Mouse (Mus musculus): Measurements from ENCODE around the gene Grik5. TPM values are rescaled to one million over a fixed set of nuclear protein-coding genes. Genes with fewer than 3 reads are reported as not detected.
A peak's percentile ranks its signal among the peaks of the same experiment; 100 is the strongest.

Grik5 gene
- polyA plus RNA-seq, 1 experiment from 2014 or later, result 8.7 TPM

GRCm38 (mm10) chr7:24987941-24988340 is 84.2 kb downstream of the Grik5 start:
- Histone ChIP-seq H3K27ac (no peak overlapping the region), H3K4me3 (no peak overlapping the region), H3K36me3 (no peaks in the 10 kb centered on the region), H3K9me3 (replicated peaks) (no peaks in the 10 kb centered on the region), H3K4me1 (no peaks in the 10 kb centered on the region), H3K27me3 (ENCODE audit: low read depth, poor library complexity, severe bottlenecking) (no peaks in the 10 kb centered on the region)
- 85% methylated on average over 14 of the region's 14 CpGs for WGBS
- no peak for DNase-seq (ENCODE audit: low spot score)

DNA sequence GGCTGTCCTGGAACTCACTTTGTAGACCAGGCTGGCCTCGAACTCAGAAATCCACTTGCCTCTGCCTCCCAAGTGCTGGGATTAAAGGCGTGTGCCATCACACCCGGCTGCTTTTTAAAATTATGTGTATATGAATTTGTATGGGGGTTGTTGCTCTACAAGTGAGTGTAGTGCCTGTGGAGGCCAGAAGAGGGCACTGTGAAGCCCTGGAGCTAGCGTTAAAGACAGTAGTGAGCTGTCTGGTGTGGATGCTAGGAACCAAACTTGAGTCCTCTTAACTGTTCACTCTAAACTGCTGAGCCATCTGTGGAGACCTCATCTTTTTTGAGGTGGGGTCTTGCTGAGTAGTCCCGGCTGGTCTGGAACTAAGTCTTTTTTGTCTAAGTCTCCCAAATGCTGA is 86.3 kb downstream of the Grik5 start:
- Histone ChIP-seq H3K9me3 (replicated peaks) (no peaks in the 10 kb centered on the region), H3K36me3 (no peaks in the 10 kb centered on the region), H3K27me3 (ENCODE audit: low read depth, poor library complexity, severe bottlenecking) (no peaks in the 10 kb centered on the region), H3K27ac (no peak overlapping the region), H3K4me1 (no peaks in the 10 kb centered on the region), H3K4me3 (no peak overlapping the region)
- no peak for DNase-seq (ENCODE audit: low spot score)
- WGBS, result 73% methylated on average over 5 of the region's 5 CpGs

GRCm38 (mm10) chr7:24984307-24984706 is 87.8 kb downstream of the Grik5 start:
- WGBS, result 88% methylated on average over 2 of the region's 2 CpGs
- no peaks in the 10 kb centered on the region for H3K27me3 ChIP-seq (ENCODE audit: low read depth, poor library complexity, severe bottlenecking)
- no peak overlapping the region for H3K4me3 ChIP-seq
- no peaks in the 10 kb centered on the region for H3K4me1 ChIP-seq
- H3K36me3 ChIP-seq, result no peaks in the 10 kb centered on the region
- no peak for DNase-seq (ENCODE audit: low spot score)
- no peaks in the 10 kb centered on the region for H3K9me3 ChIP-seq (replicated peaks)
- no peak overlapping the region for H3K27ac ChIP-seq

DNA sequence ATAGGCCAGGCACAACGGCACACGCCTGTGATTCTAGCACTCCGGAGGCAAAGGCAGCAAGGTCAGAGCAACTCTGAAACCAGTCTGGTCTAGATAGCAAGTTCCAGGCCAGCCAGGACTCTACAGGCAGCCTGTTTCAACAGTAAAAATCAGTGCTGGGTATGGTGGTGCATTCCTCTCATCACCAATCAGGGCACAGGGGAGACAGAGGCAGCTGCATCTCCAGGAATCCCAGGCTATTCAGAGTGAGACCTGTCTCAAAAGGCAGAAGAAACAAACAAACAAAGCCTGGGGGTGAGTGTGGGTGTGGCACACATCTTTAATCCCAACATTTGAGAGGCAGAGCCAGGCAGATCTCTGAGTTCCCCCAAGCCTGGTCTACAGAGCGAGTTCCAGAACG is 88.8 kb downstream of the Grik5 start:
- H3K27me3 ChIP-seq (ENCODE audit: low read depth, poor library complexity, severe bottlenecking), result 0 out of 2 replicates have a peak, but pooled peaks cover 3% of the 10 kb centered on the region
- no peak for DNase-seq (ENCODE audit: low spot score)
- H3K9me3 ChIP-seq (replicated peaks), result no peaks in the 10 kb centered on the region
- no peaks in the 10 kb centered on the region for H3K4me1 ChIP-seq
- 91% methylated on average over 5 of the region's 5 CpGs for WGBS
- no peak overlapping the region for H3K4me3 ChIP-seq
- H3K27ac ChIP-seq, result no peak overlapping the region
- no peaks in the 10 kb centered on the region for H3K36me3 ChIP-seq

- no peaks in the 10 kb centered on the region for H3K36me3 ChIP-seq
- no peak overlapping the region for H3K27ac ChIP-seq
- 0 out of 2 replicates have a peak, but pooled peaks cover 4% of the 10 kb centered on the region for H3K27me3 ChIP-seq (ENCODE audit: low read depth, poor library complexity, severe bottlenecking)
- no peaks in the 10 kb centered on the region for H3K4me1 ChIP-seq
- no peak for DNase-seq (ENCODE audit: low spot score)
- H3K4me3 ChIP-seq, result no peak overlapping the region
- 89% methylated on average over 7 of the region's 7 CpGs for WGBS
- no peaks in the 10 kb centered on the region for H3K9me3 ChIP-seq (replicated peaks)
Measured at GRCm38 (mm10) chr7:24980439-24980838, 91.7 kb downstream of the Grik5 start.

GRCm38 (mm10) chr7:24978781-24979180 is 93.4 kb downstream of the Grik5 start:
- 85% methylated on average over 7 of the region's 7 CpGs for WGBS
- Histone ChIP-seq H3K9me3 (replicated peaks) (no peaks in the 10 kb centered on the region), H3K36me3 (no peaks in the 10 kb centered on the region), H3K4me1 (no peaks in the 10 kb centered on the region), H3K27ac (no peak overlapping the region), H3K27me3 (ENCODE audit: low read depth, poor library complexity, severe bottlenecking) (0 out of 2 replicates have a peak, but pooled peaks cover 4% of the 10 kb centered on the region), H3K4me3 (no peak overlapping the region)
- no peak for DNase-seq (ENCODE audit: low spot score)

- Histone ChIP-seq H3K4me1 (peaks cover 13% of the 10 kb centered on the region), H3K27ac (no peak overlapping the region), H3K4me3 (no peak overlapping the region), H3K36me3 (no peaks in the 10 kb centered on the region), H3K9me3 (replicated peaks) (no peaks in the 10 kb centered on the region), H3K27me3 (ENCODE audit: low read depth, poor library complexity, severe bottlenecking) (0 out of 2 replicates have a peak, but pooled peaks cover 4% of the 10 kb centered on the region)
- 38% methylated on average over 9 of the region's 9 CpGs for WGBS
- DNase-seq (ENCODE audit: low spot score), result peak; percentile 56
Measured at GRCm38 (mm10) chr7:24974893-24975595, 97.1 kb downstream of the Grik5 start.

GRCm38 (mm10) chr7:24973902-24974301 is 98.2 kb downstream of the Grik5 start:
- no peak for DNase-seq (ENCODE audit: low spot score)
- WGBS, result 75% methylated on average over 5 of the region's 5 CpGs
- no peak overlapping the region for H3K27ac ChIP-seq
- H3K27me3 ChIP-seq (ENCODE audit: low read depth, poor library complexity, severe bottlenecking), result 0 out of 2 replicates have a peak, but pooled peaks cover 4% of the 10 kb centered on the region
- H3K9me3 ChIP-seq (replicated peaks), result no peaks in the 10 kb centered on the region
- H3K4me1 ChIP-seq, result peaks cover 13% of the 10 kb centered on the region
- H3K36me3 ChIP-seq, result peaks cover 4% of the 10 kb centered on the region; the same call in 1 of the 2 replicates
- H3K4me3 ChIP-seq, result no peak overlapping the region

DNA sequence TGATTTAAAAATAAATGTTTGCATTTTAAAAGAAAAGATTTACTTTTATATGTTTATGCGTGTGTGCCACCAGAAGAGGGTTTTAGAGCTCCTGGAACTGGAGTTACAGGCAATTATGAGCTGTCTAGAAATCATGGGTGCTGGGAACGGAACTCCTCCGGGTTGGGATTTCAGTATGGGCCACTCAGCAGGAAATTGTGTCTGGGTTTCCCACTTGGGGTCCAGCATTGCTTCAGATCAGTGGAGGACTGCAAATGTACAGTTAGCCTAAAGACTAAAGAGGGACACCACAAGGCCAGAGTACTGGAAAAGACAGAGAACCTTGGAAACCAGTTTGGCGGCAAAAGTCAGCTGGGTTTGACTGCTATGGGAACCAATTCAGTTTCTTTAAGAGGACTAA is 98.9 kb downstream of the Grik5 start:
- WGBS, result 81% methylated on average over 4 of the region's 4 CpGs
- H3K27ac ChIP-seq, result no peak overlapping the region
- DNase-seq (ENCODE audit: low spot score), result no peak
- peaks cover 4% of the 10 kb centered on the region; the same call in 1 of the 2 replicates for H3K36me3 ChIP-seq
- no peaks in the 10 kb centered on the region for H3K9me3 ChIP-seq (replicated peaks)
- no peaks in the 10 kb centered on the region for H3K27me3 ChIP-seq (ENCODE audit: low read depth, poor library complexity, severe bottlenecking)
- H3K4me1 ChIP-seq, result peaks cover 13% of the 10 kb centered on the region
- H3K4me3 ChIP-seq, result no peak overlapping the region

DNA sequence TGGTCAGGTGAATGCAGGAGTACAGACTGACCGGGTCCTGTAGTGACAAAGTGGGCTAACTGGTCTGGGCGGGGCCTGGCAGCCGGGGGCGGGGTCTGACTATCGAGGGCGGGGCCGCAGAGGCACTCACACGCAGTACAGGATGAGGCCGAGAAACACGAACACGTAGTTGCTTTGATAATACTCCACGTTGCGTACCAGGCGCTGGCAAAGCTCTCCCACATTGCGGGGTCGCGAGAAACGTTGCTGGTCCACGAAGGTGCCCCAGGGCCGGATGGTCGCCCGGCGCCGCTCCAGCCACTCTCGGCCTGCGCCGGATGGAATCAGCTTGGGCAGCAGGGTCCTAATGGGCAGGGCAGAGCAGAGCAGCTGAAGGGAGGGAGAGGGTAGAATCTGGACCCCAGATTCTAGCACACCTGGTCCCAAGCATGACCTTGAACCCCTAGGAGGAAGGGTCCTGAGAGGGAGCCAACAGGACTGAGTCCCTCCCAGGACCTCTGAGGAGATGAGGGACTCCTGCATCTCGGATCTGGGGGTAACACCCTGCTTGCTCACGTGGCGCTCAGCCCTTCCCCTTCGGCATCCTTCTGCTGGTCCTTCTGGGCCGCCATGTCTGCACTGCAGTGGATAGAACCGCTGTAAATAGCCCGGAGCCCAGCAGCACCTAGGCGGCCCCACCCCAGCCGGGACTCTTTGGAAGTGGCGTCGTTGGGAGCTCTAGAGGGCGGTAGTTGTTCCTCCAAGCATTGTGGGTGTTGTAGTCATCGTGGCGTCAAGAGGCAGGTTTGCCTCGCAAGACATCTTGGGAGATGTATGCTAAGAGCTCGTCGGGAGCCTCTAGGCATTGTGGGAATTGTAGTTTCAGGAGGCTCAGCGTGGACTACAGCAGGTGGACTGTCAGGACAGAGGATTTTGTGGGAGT is 99.9 kb downstream of the Grik5 start, which contains the start of gene Rabac1:
Gene Rabac1, minus strand, starts transcription at position 783 of the 922 bp plus-strand sequence.
- DNase-seq (ENCODE audit: low spot score), result peak; percentile 85
- Histone ChIP-seq H3K27ac (peak within 1 kb of the TSS; percentile 83), H3K4me1 (peaks cover 13% of the 10 kb centered on the region), H3K27me3 (ENCODE audit: low read depth, poor library complexity, severe bottlenecking) (no peaks in the 10 kb centered on the region), H3K9me3 (replicated peaks) (no peaks in the 10 kb centered on the region), H3K4me3 (peak within 1 kb of the TSS; percentile 81), H3K36me3 (peaks cover 4% of the 10 kb centered on the region; the same call in 1 of the 2 replicates)
- under 1% methylated on average over 45 of the region's 45 CpGs for WGBS

DNA sequence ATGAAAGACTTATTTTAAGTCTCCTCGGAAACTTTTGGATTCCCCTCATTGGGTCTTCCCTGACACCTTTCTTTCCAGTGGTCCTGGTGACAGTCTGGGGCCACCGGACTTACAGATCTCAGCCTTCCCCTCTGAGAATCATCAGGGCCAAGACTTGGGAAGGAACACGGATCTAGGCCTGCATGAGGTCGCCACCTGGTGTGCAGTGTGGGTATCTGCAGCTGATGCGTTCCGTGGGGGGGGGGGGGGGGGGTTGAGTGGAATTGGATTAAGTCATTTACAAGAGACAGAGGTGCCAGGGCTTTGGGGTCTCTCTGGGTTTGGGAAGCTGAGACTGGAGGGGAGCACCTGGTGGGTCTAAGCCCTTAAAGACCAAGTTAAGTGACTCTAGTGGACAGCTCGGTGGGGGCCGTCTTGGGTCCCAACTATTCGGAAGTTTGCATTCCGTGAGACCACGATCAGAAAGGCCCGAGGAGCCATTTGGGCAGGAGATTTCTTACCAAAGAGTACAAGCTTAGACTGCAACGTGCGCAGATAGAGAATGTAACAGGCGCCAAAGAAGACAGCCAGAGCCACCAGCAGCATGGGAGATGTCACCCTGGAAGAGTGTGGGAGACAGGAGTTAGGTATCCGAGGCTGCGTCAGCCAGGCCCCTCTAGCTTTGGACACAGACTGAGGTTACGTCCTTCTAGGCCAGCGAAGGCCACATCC is 100.7 kb downstream of the Grik5 start:
- H3K27ac ChIP-seq, result peak overlapping the region; percentile 83; the same call in 1 of the 2 replicates
- peak; percentile 68 for DNase-seq (ENCODE audit: low spot score)
- WGBS, result 9% methylated on average over 19 of the region's 19 CpGs
- H3K4me1 ChIP-seq, result peaks cover 13% of the 10 kb centered on the region
- H3K27me3 ChIP-seq (ENCODE audit: low read depth, poor library complexity, severe bottlenecking), result no peaks in the 10 kb centered on the region
- no peaks in the 10 kb centered on the region for H3K9me3 ChIP-seq (replicated peaks)
- peaks cover 4% of the 10 kb centered on the region; the same call in 1 of the 2 replicates for H3K36me3 ChIP-seq
- H3K4me3 ChIP-seq, result peak overlapping the region; percentile 81

- WGBS, result 96% methylated on average over 3 of the region's 3 CpGs
- Histone ChIP-seq H3K36me3 (peaks cover 4% of the 10 kb centered on the region; the same call in 1 of the 2 replicates), H3K9me3 (replicated peaks) (no peaks in the 10 kb centered on the region), H3K27me3 (ENCODE audit: low read depth, poor library complexity, severe bottlenecking) (no peaks in the 10 kb centered on the region), H3K27ac (no peak overlapping the region), H3K4me3 (no peak overlapping the region), H3K4me1 (peaks cover 15% of the 10 kb centered on the region)
- no peak for DNase-seq (ENCODE audit: low spot score)
Measured at GRCm38 (mm10) chr7:24970341-24970740, 101.8 kb downstream of the Grik5 start.
